Mouse (Mus musculus): ENCODE results near the gene Kcnj15.

Kcnj15 gene

GRCm38 (mm10) chr16:95292843-95293505, 35.6 kb downstream of the Kcnj15 start:
- DNase-seq (ENCODE audit: low read depth), result no peak

GRCm38 (mm10) chr16:95297651-95298050, 40.3 kb downstream of the Kcnj15 start:
- no peak for DNase-seq (ENCODE audit: low read depth)

- no peak for DNase-seq (ENCODE audit: low read depth)
Observed at GRCm38 (mm10) chr16:95301667-95302066, 44.3 kb downstream of the Kcnj15 start.

- DNase-seq (ENCODE audit: low read depth), result no peak
Observed at GRCm38 (mm10) chr16:95303676-95304075, 46.3 kb downstream of the Kcnj15 start.

GRCm38 (mm10) chr16:95307823-95308360, 50.5 kb downstream of the Kcnj15 start:
- DNase-seq (ENCODE audit: low read depth), result no peak

- DNase-seq (ENCODE audit: low read depth), result peak; percentile 34
Observed at GRCm38 (mm10) chr16:95321945-95322625, 64.7 kb downstream of the Kcnj15 start.

GRCm38 (mm10) chr16:95332159-95332558, 74.8 kb downstream of the Kcnj15 start:
- no peak for DNase-seq (ENCODE audit: low read depth)

- peak; percentile 84 for DNase-seq (ENCODE audit: low read depth)
Observed at GRCm38 (mm10) chr16:95340885-95341791, 83.8 kb downstream of the Kcnj15 start.

- no peak for DNase-seq (ENCODE audit: low read depth)
Observed at GRCm38 (mm10) chr16:95342030-95342429, 84.7 kb downstream of the Kcnj15 start.

- no peak for DNase-seq (ENCODE audit: low read depth)
Observed at GRCm38 (mm10) chr16:95344961-95345360, 87.6 kb downstream of the Kcnj15 start.

- DNase-seq (ENCODE audit: low read depth), result no peak
Observed at GRCm38 (mm10) chr16:95345882-95346281, 88.5 kb downstream of the Kcnj15 start.

- no peak for DNase-seq (ENCODE audit: low read depth)
Observed at GRCm38 (mm10) chr16:95347202-95347601, 89.8 kb downstream of the Kcnj15 start.

- no peak for DNase-seq (ENCODE audit: low read depth)
Observed at GRCm38 (mm10) chr16:95348555-95348954, 91.2 kb downstream of the Kcnj15 start.

- no peak for DNase-seq (ENCODE audit: low read depth)
Observed at GRCm38 (mm10) chr16:95349344-95349743, 92.0 kb downstream of the Kcnj15 start.

- no peak for DNase-seq (ENCODE audit: low read depth)
Observed at GRCm38 (mm10) chr16:95349745-95350144, 92.4 kb downstream of the Kcnj15 start.

Measured in fibroblast of lung, adult 2 months (primary cell).